Mouse (Mus musculus): Measurements from ENCODE around the gene 1700001J03Rik.

- TF ChIP-seq POLR2A (IDR thresholded peaks at IDR 0.05; ENCODE audit: extremely low read depth, insufficient read depth, low read length) (peak; percentile 48), CTCF (IDR thresholded peaks at IDR 0.05; ENCODE audit: extremely low read depth, insufficient read depth, low read length) (no peak)
These were observed 46.0 kb upstream of the 1700001J03Rik start, which contains the start of gene Cdk8 for GRCm38 (mm10) chr5:146230864-146231654.
